Mouse (Mus musculus): ENCODE measurements around the gene Stox2.

GRCm38 (mm10) chr8:47334223-47334757 is 111.9 kb downstream of the Stox2 start:
- no peak for TF ChIP-seq EP300 (IDR thresholded peaks at IDR 0.05; ENCODE audit: low read depth)
- no peak for TF ChIP-seq CTCF (IDR thresholded peaks at IDR 0.05; ENCODE audit: low read depth)
